Mouse (Mus musculus) forebrain, embryonic 10.5 days (tissue): ENCODE measurements at regions not wholly inside any gene's neighbourhood (a gene's known extent, or its start where the extent isn't known, plus 50 kb on each side); places are given as distances from the start of the nearest gene placed in this dataset.

Experiments
- DNase-seq: peaks from one replicate; pipeline ENCODE4 v3.0.0-alpha.2; 2017; ENCODE audit warnings: low spot score; ENCODE audit errors: extremely low spot score
- H3K27ac ChIP-seq: fragments of 300-500 bp; sonication (generic); 2 replicates; pipeline ENCODE4 v1.5.1; 2016; ENCODE audit warnings: mild to moderate bottlenecking
- H3K27me3 ChIP-seq: fragments of 300-500 bp; sonication (generic); 2 replicates; pipeline ENCODE4 v1.6.1; 2016; ENCODE audit warnings: mild to moderate bottlenecking; ENCODE audit not compliant: poor library complexity, severe bottlenecking
- H3K36me3 ChIP-seq: fragments of 300-500 bp; sonication (generic); replicated peaks from 2 replicates; pipeline ENCODE4 v1.6.1; 2016; ENCODE audit warnings: mild to moderate bottlenecking, moderate library complexity
- H3K4me1 ChIP-seq: fragments of 300-500 bp; sonication (generic); 2 replicates; pipeline ENCODE4 v1.6.1; 2016
- H3K4me3 ChIP-seq: fragments of 300-500 bp; sonication (generic); 2 replicates; pipeline ENCODE4 v1.5.1; 2016; ENCODE audit warnings: mild to moderate bottlenecking, moderate library complexity
- H3K9me3 ChIP-seq: fragments of 300-500 bp; sonication (generic); 2 replicates; pipeline ENCODE4 v1.6.1; 2016; ENCODE audit warnings: mild to moderate bottlenecking, moderate library complexity
- WGBS: fragments of 180-500 bp; shearing (Covaris S2); methylation state at CpG from one replicate; pipeline ENCODE4 v1.1.7; 2016; 5-methylcytosine and 5-hydroxymethylcytosine counted together

- DNase-seq = no peak
- no peaks in the 10 kb centered on the region for H3K36me3 ChIP-seq
- H3K27ac ChIP-seq = no peak overlapping the region
- H3K4me1 ChIP-seq = peaks cover 5% of the 10 kb centered on the region
- WGBS = 88% methylated on average over 2 of the region's 2 CpGs
- no peak overlapping the region for H3K4me3 ChIP-seq
- no peaks in the 10 kb centered on the region for H3K27me3 ChIP-seq
- no peaks in the 10 kb centered on the region for H3K9me3 ChIP-seq
Observed at GRCm38 (mm10) chr5:53393571-53393970, 72.4 kb upstream of the Rbpj start.

GRCm38 (mm10) chr5:53394560-53394959 lies 71.4 kb upstream of the Rbpj start:
- 89% methylated on average over 3 of the region's 3 CpGs for WGBS
- Histone ChIP-seq H3K9me3 (no peaks in the 10 kb centered on the region), H3K4me1 (peaks cover 5% of the 10 kb centered on the region), H3K4me3 (no peak overlapping the region), H3K27ac (no peak overlapping the region), H3K27me3 (no peaks in the 10 kb centered on the region), H3K36me3 (no peaks in the 10 kb centered on the region)
- DNase-seq = no peak

GRCm38 (mm10) chr5:53398428-53399058 lies 67.4 kb upstream of the Rbpj start:
- peaks cover 7% of the 10 kb centered on the region for H3K4me1 ChIP-seq
- no peaks in the 10 kb centered on the region for H3K36me3 ChIP-seq
- WGBS = 88% methylated on average over 8 of the region's 8 CpGs
- DNase-seq = no peak
- no peak overlapping the region for H3K4me3 ChIP-seq
- H3K27ac ChIP-seq = no peak overlapping the region
- no peaks in the 10 kb centered on the region for H3K27me3 ChIP-seq
- H3K9me3 ChIP-seq = no peaks in the 10 kb centered on the region

GRCm38 (mm10) chr5:53401093-53401492 lies 64.9 kb upstream of the Rbpj start:
- Histone ChIP-seq H3K4me1 (peaks cover 7% of the 10 kb centered on the region), H3K27ac (no peak overlapping the region), H3K27me3 (no peaks in the 10 kb centered on the region), H3K36me3 (no peaks in the 10 kb centered on the region), H3K9me3 (no peaks in the 10 kb centered on the region), H3K4me3 (no peak overlapping the region)
- WGBS = 76% methylated on average over 4 of the region's 4 CpGs
- DNase-seq = no peak

DNA sequence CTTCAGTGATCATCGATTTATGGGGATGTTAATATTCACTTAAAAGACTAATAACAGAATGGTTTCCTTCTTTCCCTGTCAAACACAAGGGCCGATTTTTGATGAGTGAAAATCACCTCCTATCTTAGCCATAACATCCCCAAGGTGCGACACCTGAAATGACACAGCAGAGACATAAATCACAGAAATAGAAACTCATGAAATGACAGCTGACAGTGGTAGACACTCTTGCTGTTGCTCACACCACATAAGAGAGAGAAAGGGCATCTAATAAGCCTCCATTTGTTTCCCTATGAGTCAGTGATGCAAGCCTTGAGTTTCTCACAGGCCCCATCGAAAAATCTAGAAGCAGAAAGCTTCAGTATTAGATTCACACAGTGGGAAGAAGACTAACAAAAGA lies 63.9 kb upstream of the Rbpj start:
- Histone ChIP-seq H3K4me3 (no peak overlapping the region), H3K36me3 (no peaks in the 10 kb centered on the region), H3K4me1 (peaks cover 7% of the 10 kb centered on the region), H3K27me3 (no peaks in the 10 kb centered on the region), H3K9me3 (no peaks in the 10 kb centered on the region), H3K27ac (no peak overlapping the region)
- 92% methylated on average over 4 of the region's 4 CpGs for WGBS
- no peak for DNase-seq

- no peaks in the 10 kb centered on the region for H3K9me3 ChIP-seq
- H3K27me3 ChIP-seq = no peaks in the 10 kb centered on the region
- H3K36me3 ChIP-seq = no peaks in the 10 kb centered on the region
- WGBS = 90% methylated on average over 9 of the region's 9 CpGs
- no peak overlapping the region for H3K27ac ChIP-seq
- H3K4me1 ChIP-seq = peaks cover 7% of the 10 kb centered on the region
- DNase-seq = no peak
- no peak overlapping the region for H3K4me3 ChIP-seq
Observed at GRCm38 (mm10) chr5:53402619-53403151, 63.3 kb upstream of the Rbpj start.

DNA sequence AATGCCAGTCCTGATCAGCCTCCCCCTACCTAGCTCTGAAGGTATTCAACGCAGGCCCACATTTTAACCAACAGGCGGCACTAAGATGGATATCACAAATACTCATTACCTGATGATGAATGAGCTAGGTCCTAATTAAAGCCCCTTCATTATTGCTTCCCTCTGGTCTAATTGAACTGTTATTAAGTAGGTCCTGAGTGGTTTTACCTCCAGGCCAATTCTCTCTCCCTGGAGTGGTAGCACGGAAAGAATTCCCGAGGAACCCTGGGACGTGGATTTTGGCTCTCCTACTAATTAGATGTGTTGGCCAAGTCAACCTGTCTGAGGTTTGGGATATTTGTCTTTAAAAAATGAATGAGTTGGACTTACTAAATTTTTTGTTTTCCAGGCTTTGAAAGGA lies 60.0 kb upstream of the Rbpj start:
- Histone ChIP-seq H3K36me3 (no peaks in the 10 kb centered on the region), H3K27me3 (no peaks in the 10 kb centered on the region), H3K4me3 (no peak overlapping the region), H3K4me1 (peaks cover 7% of the 10 kb centered on the region), H3K27ac (no peak overlapping the region), H3K9me3 (no peaks in the 10 kb centered on the region)
- WGBS = 83% methylated on average over 5 of the region's 5 CpGs
- DNase-seq = no peak

DNA sequence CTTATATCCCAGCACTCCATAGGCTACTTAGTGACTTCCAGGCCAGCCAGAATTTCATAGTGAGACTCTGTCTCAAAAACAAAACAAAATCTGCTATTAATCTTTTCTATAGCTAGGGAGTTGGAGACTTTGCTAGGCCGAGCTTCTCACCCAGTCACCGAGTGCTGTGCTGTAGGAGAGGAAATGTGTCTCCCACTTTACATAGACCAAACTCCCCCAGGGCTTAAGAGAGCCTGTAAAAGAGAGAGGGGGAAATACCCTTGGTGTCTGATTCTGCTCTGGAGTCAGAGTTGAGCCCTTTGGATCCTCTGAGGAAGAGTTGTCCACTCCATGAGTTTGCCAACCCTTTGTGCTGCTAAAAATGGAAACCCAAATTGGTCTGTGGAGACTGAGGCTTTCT lies 58.3 kb upstream of the Rbpj start:
- no peak for DNase-seq
- Histone ChIP-seq H3K4me3 (no peak overlapping the region), H3K27ac (no peak overlapping the region), H3K27me3 (no peaks in the 10 kb centered on the region), H3K36me3 (no peaks in the 10 kb centered on the region), H3K4me1 (no peaks in the 10 kb centered on the region), H3K9me3 (no peaks in the 10 kb centered on the region)
- WGBS = 88% methylated on average over 2 of the region's 2 CpGs

- WGBS = 92% methylated on average over 2 of the region's 2 CpGs
- DNase-seq = no peak
Observed at GRCm38 (mm10) chr5:53408235-53408634, 57.7 kb upstream of the Rbpj start.

DNA sequence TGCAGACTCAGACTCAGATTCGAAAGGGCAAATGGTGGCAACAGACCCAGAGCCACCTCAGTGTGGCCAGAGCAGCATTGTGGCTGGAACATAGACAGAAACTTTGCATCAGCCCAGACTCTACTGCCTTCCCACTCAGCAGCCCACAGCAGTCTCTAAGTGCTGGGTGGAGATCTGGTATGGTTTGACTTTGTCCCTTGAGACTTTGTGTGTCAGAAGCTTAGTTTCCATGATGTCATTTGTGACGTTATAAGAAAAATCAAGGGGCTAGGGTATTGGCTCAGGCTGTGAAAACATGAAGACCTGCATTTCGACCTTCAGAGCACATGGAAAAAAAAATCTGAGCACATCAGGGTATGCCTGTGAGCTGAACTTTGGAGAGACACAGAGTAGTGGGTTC lies 56.2 kb upstream of the Rbpj start:
- Histone ChIP-seq H3K4me3 (no peak overlapping the region), H3K27ac (no peak overlapping the region), H3K36me3 (no peaks in the 10 kb centered on the region), H3K4me1 (no peaks in the 10 kb centered on the region), H3K9me3 (no peaks in the 10 kb centered on the region), H3K27me3 (no peaks in the 10 kb centered on the region)
- no peak for DNase-seq
- 86% methylated on average over 3 of the region's 3 CpGs for WGBS

More at GRCm38 (mm10) chr5:53408235-53408634, 57.7 kb upstream of the Rbpj start:
- Histone ChIP-seq H3K9me3 (no peaks in the 10 kb centered on the region), H3K27ac (no peak overlapping the region), H3K4me1 (no peaks in the 10 kb centered on the region), H3K4me3 (no peak overlapping the region), H3K36me3 (no peaks in the 10 kb centered on the region), H3K27me3 (no peaks in the 10 kb centered on the region)

GRCm38 (mm10) chr5:53412391-53413075 lies 53.4 kb upstream of the Rbpj start:
- H3K4me3 ChIP-seq = no peak overlapping the region
- no peak overlapping the region for H3K27ac ChIP-seq
- no peaks in the 10 kb centered on the region for H3K9me3 ChIP-seq
- WGBS = 76% methylated on average over 7 of the region's 7 CpGs
- no peaks in the 10 kb centered on the region for H3K4me1 ChIP-seq
- no peaks in the 10 kb centered on the region for H3K27me3 ChIP-seq
- no peak for DNase-seq
- no peaks in the 10 kb centered on the region for H3K36me3 ChIP-seq

- DNase-seq = no peak
- 85% methylated on average over 3 of the region's 3 CpGs for WGBS
- no peaks in the 10 kb centered on the region for H3K36me3 ChIP-seq
- no peak overlapping the region for H3K27ac ChIP-seq
- no peaks in the 10 kb centered on the region for H3K4me1 ChIP-seq
- no peaks in the 10 kb centered on the region for H3K27me3 ChIP-seq
- no peaks in the 10 kb centered on the region for H3K9me3 ChIP-seq
- H3K4me3 ChIP-seq = no peak overlapping the region
Observed at GRCm38 (mm10) chr5:53413677-53414076, 52.3 kb upstream of the Rbpj start.

DNA sequence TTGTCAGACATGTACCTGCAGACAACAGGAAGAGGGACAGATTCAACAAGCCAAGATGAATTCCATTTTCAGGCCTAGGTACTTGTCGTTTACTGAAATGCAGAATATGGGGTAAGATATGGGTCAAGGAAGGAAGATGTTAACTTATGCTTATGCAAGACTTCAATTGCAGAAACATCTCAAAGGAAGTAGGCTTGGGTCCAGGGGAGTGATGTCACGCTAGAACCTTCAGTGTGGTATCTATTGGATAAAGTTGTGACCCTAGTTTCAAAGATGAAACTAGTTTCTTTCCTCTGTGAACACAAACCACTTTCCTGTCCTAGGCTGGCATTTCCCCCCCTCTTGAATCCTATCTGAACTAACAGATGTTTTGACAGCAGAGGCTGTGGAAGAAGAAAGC lies 50.5 kb upstream of the Rbpj start:
- WGBS = 81% methylated on average over 2 of the region's 2 CpGs
- no peak for DNase-seq
- no peak overlapping the region for H3K4me3 ChIP-seq
- H3K27ac ChIP-seq = no peak overlapping the region
- no peaks in the 10 kb centered on the region for H3K36me3 ChIP-seq
- H3K27me3 ChIP-seq = no peaks in the 10 kb centered on the region
- no peaks in the 10 kb centered on the region for H3K9me3 ChIP-seq
- H3K4me1 ChIP-seq = no peaks in the 10 kb centered on the region
